ENCODE assay signal across 25 mouse cellular contexts in the genomic region with DNA sequence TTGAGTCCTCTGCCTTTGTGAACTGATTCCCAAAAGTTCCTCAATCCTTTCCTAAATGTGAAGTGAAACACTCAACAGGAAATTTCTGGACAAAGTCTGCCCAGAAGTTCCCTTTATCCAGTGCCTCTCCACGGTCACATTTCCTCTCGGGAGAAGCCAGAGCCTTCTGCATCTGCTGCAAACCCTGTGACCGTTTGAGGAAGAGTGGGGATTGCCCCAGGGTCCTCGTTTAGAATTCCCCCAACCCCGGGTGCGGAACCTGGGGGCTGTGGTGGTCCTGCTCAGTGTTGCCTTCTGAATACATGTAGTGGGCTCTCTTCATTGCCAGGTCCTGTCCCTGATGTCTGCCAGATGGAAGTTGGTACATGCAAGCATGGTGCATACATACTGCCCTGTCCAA.
DNase-seq lines count a peak whose midpoint lies in the region; ATAC-seq and TF ChIP-seq lines count a peak whose summit lies in the region.
"Had no signal": no experiment of that assay in that cellular context is flagged by ENCODE, and none has a peak within 500 bp of the region (broad histone marks: within the 10 kb centered on the region; RNA-seq: fewer than 3 reads in every experiment).

No protein-coding gene starts in this region.

- 0 out of 2 replicates have a peak overlapping the region, but pooled peaks have one; percentile 19 for H3K4me2 ChIP-seq in liver, embryonic 16.5 days (ENCODE audit: low read depth, low read length)
- no peak overlapping the region for H3K4me2 ChIP-seq in midbrain, postnatal 0 days (ENCODE audit: low read depth, low read length, poor library complexity, severe bottlenecking)
- H3K4me2 ChIP-seq: embryonic facial prominence, embryonic 12.5 days; forebrain, embryonic 15.5 days; hindbrain, embryonic 15.5 days; kidney, embryonic 15.5 days; liver, embryonic 15.5 days; midbrain, embryonic 13.5 days had no signal

- no peak for ATAC-seq in liver, embryonic 16.5 days (ENCODE audit: low read depth)
- peak; percentile 18 for ATAC-seq in inflammation-experienced regulatory T-cells, adult 6 months
- no peak for ATAC-seq in erythroid progenitor cell, adult 5-6 weeks (replicated peaks; ENCODE audit: low FRiP score, poor library complexity, severe bottlenecking)
- no peak for ATAC-seq in midbrain, postnatal 0 days (ENCODE audit: low FRiP score)
- ATAC-seq: forebrain, embryonic 15.5 days; midbrain, embryonic 13.5 days had no signal

- H3K27ac ChIP-seq in liver, embryonic 16.5 days (ENCODE audit: low read length): no peak overlapping the region
- H3K27ac ChIP-seq in midbrain, postnatal 0 days (ENCODE audit: low read depth, low read length): no peak overlapping the region
- H3K27ac ChIP-seq: embryonic facial prominence, embryonic 12.5 days; forebrain, embryonic 10.5 days; forebrain, embryonic 15.5 days; gastrocnemius, adult 2 months; hindbrain, embryonic 10.5 days; hindbrain, embryonic 15.5 days; kidney, embryonic 15.5 days; liver, embryonic 15.5 days; midbrain, embryonic 13.5 days had no signal

- no peak for TF ChIP-seq CTCF in midbrain, postnatal 0 days (IDR thresholded peaks at IDR 0.05)

- H3K4me1 ChIP-seq in liver, embryonic 16.5 days (ENCODE audit: control insufficient read depth, low read depth, low read length): no peaks in the 10 kb centered on the region; the same call in 1 of the 2 replicates
- H3K4me1 ChIP-seq in midbrain, postnatal 0 days (ENCODE audit: insufficient read depth, low read length): no peaks in the 10 kb centered on the region
- H3K4me1 ChIP-seq: embryonic facial prominence, embryonic 12.5 days; forebrain, embryonic 10.5 days; forebrain, embryonic 15.5 days; hindbrain, embryonic 10.5 days; hindbrain, embryonic 15.5 days; kidney, embryonic 15.5 days; liver, embryonic 15.5 days; midbrain, embryonic 13.5 days had no signal

- H3K27me3 ChIP-seq in liver, embryonic 16.5 days (ENCODE audit: control insufficient read depth, insufficient read depth, low read depth, low read length): no peaks in the 10 kb centered on the region
- no peaks in the 10 kb centered on the region for H3K27me3 ChIP-seq in midbrain, postnatal 0 days (ENCODE audit: insufficient read depth, low read length)
- H3K27me3 ChIP-seq: embryonic facial prominence, embryonic 12.5 days; forebrain, embryonic 15.5 days; hindbrain, embryonic 15.5 days; kidney, embryonic 15.5 days; liver, embryonic 15.5 days; midbrain, embryonic 13.5 days had no signal

- H3K9ac ChIP-seq in liver, embryonic 16.5 days (ENCODE audit: low read depth, low read length): no peak overlapping the region
- no peak overlapping the region for H3K9ac ChIP-seq in midbrain, postnatal 0 days (replicated peaks; ENCODE audit: low read length, poor library complexity, severe bottlenecking)
- H3K9ac ChIP-seq: embryonic facial prominence, embryonic 12.5 days; forebrain, embryonic 15.5 days; hindbrain, embryonic 15.5 days; kidney, embryonic 15.5 days; liver, embryonic 15.5 days; midbrain, embryonic 13.5 days had no signal

- 26% methylated on average over 6 of the region's 6 CpGs for WGBS in liver, embryonic 16.5 days (ENCODE audit: insufficient replicate concordance)
- 81% methylated on average over 6 of the region's 6 CpGs for WGBS in midbrain, postnatal 0 days

- DNase-seq in liver: no peak
- DNase-seq in thymus, postnatal 4 days: peak; percentile 55
- DNase-seq in thymus, postnatal 0 days (ENCODE audit: low spot score): no peak
- DNase-seq in midbrain, postnatal 0 days (ENCODE audit: low spot score): no peak
- DNase-seq: adrenal gland, postnatal 36 days; cerebellum, adult 8-10 months; cerebellum, postnatal 36 days; embryo, embryonic 11 days; gastrocnemius, adult 2 months; heart, postnatal 14 days; kidney, adult 18-20 months; kidney, postnatal 25 days; left cerebral cortex, postnatal 4 days; right cerebral cortex, postnatal 14 days had no signal

- no peaks in the 10 kb centered on the region for H3K36me3 ChIP-seq in liver, embryonic 16.5 days (ENCODE audit: control insufficient read depth, insufficient read depth)
- no peaks in the 10 kb centered on the region for H3K36me3 ChIP-seq in midbrain, postnatal 0 days (ENCODE audit: insufficient read depth, low read length)
- H3K36me3 ChIP-seq: embryonic facial prominence, embryonic 12.5 days; forebrain, embryonic 10.5 days; forebrain, embryonic 15.5 days; hindbrain, embryonic 10.5 days; hindbrain, embryonic 15.5 days; kidney, embryonic 15.5 days; liver, embryonic 15.5 days; midbrain, embryonic 13.5 days had no signal

- no peaks in the 10 kb centered on the region for H3K9me3 ChIP-seq in liver, embryonic 16.5 days (replicated peaks; ENCODE audit: control insufficient read depth, low read length)
- H3K9me3 ChIP-seq in midbrain, postnatal 0 days (ENCODE audit: low read length): no peaks in the 10 kb centered on the region
- H3K9me3 ChIP-seq: embryonic facial prominence, embryonic 12.5 days; forebrain, embryonic 10.5 days; forebrain, embryonic 15.5 days; hindbrain, embryonic 10.5 days; hindbrain, embryonic 15.5 days; kidney, embryonic 15.5 days; liver, embryonic 15.5 days; midbrain, embryonic 13.5 days had no signal

- H3K4me3 ChIP-seq in liver, embryonic 16.5 days (ENCODE audit: low read depth, low read length): no peak overlapping the region
- H3K4me3 ChIP-seq in midbrain, postnatal 0 days (ENCODE audit: low read depth, low read length): no peak overlapping the region
- H3K4me3 ChIP-seq: embryonic facial prominence, embryonic 12.5 days; forebrain, embryonic 10.5 days; forebrain, embryonic 15.5 days; gastrocnemius, adult 2 months; hindbrain, embryonic 10.5 days; hindbrain, embryonic 15.5 days; kidney, embryonic 15.5 days; liver, embryonic 15.5 days; midbrain, embryonic 13.5 days had no signal
